Mouse (Mus musculus) lung, embryonic 15.5 days (tissue): ENCODE measurements around the gene Zfp800. TPM values are rescaled to one million over a fixed set of nuclear protein-coding genes. Genes with fewer than 3 reads are reported as not detected.

Experiments
- ATAC-seq: fragments of 200-750 bp; cut with Nextera tagmentation; 2 replicates; pipeline ENCODE4 v1.8.0; 2017; ENCODE audit warnings: moderate number of reproducible peaks, borderline replicate concordance; ENCODE audit not compliant: low FRiP score, low TSS enrichment; ENCODE audit errors: extremely low read depth
- H3K27ac ChIP-seq: fragments of 300-500 bp; sonication (generic); 2 replicates; pipeline ENCODE4 v1.5.1; 2015; ENCODE audit warnings: moderate library complexity, mild to moderate bottlenecking, inconsistent platforms
- H3K27me3 ChIP-seq: fragments of 300-500 bp; sonication (generic); 2 replicates; pipeline ENCODE4 v1.6.1; 2015; ENCODE audit warnings: inconsistent platforms
- H3K36me3 ChIP-seq: fragments of 300-500 bp; sonication (generic); 2 replicates; pipeline ENCODE4 v1.6.1; 2015; ENCODE audit warnings: inconsistent platforms
- H3K4me1 ChIP-seq: fragments of 300-500 bp; sonication (generic); 2 replicates; pipeline ENCODE4 v1.6.1; 2015; ENCODE audit warnings: inconsistent platforms
- H3K4me2 ChIP-seq: fragments of 300-500 bp; sonication (generic); 2 replicates; pipeline ENCODE4 v1.6.1; 2015; ENCODE audit warnings: inconsistent platforms, mild to moderate bottlenecking, moderate library complexity
- H3K4me3 ChIP-seq: fragments of 300-500 bp; sonication (generic); 2 replicates; pipeline ENCODE4 v1.5.1; 2015; ENCODE audit warnings: mild to moderate bottlenecking, inconsistent platforms
- H3K9ac ChIP-seq: fragments of 300-500 bp; sonication (generic); 2 replicates; pipeline ENCODE4 v1.6.1; 2015; ENCODE audit warnings: inconsistent platforms
- H3K9me3 ChIP-seq: fragments of 300-500 bp; sonication (generic); 2 replicates; pipeline ENCODE4 v1.6.1; 2016; ENCODE audit warnings: inconsistent platforms
- WGBS: fragments of 180-500 bp; shearing (Covaris S2); methylation state at CpG from one replicate; pipeline ENCODE4 v1.1.7; 2015; 5-methylcytosine and 5-hydroxymethylcytosine counted together
- polyA plus RNA-seq: library from polyadenylated mRNA; unstranded; fragments of >200 nt; fragmentation: Nextera tagmentation; extraction: Ambion mirVana; gene quantifications from 2 replicates; pipeline ENCODE4 v1.2.1, GENCODE M21; 2015

The Zfp800 gene
- polyA plus RNA-seq, 1 experiment from 2014 or later = 23.3 TPM

GRCm38 (mm10) chr6:28232618-28233361 is 165.0 kb downstream of the Zfp800 start:
- Histone ChIP-seq H3K27ac (no peak overlapping the region), H3K9me3 (no peaks in the 10 kb centered on the region), H3K27me3 (no peaks in the 10 kb centered on the region), H3K4me2 (no peak overlapping the region), H3K9ac (no peak overlapping the region), H3K4me1 (no peaks in the 10 kb centered on the region), H3K4me3 (no peak overlapping the region), H3K36me3 (no peaks in the 10 kb centered on the region)
- no peak for ATAC-seq
- WGBS = 90% methylated on average over 7 of the region's 7 CpGs

GRCm38 (mm10) chr6:28228085-28228484 is 169.7 kb downstream of the Zfp800 start:
- H3K9ac ChIP-seq = no peak overlapping the region
- no peaks in the 10 kb centered on the region for H3K27me3 ChIP-seq
- no peak for ATAC-seq
- H3K36me3 ChIP-seq = no peaks in the 10 kb centered on the region
- 79% methylated on average over 3 of the region's 3 CpGs for WGBS
- no peak overlapping the region for H3K4me3 ChIP-seq
- no peaks in the 10 kb centered on the region for H3K9me3 ChIP-seq
- no peak overlapping the region for H3K4me2 ChIP-seq
- H3K4me1 ChIP-seq = no peaks in the 10 kb centered on the region
- no peak overlapping the region for H3K27ac ChIP-seq

DNA sequence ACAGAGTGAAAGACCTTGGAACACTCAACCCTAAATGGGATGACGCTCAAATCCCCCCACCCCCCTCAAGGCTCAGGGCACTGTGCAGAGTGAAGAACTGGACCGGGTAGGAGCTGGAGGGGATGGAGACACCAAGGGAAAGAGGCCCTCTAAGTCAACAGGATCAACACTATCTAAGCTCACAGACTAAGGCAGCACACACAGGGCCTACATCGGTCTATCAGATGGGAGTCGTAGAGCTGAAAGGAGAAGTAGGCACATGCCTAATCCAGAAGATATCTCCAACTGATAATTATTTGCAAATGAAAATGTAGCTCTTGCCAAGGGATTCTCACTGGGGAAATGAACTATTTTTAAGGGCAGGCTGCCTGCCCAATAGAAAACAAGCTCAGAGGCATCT is 176.8 kb downstream of the Zfp800 start:
- 82% methylated on average over 4 of the region's 4 CpGs for WGBS
- Histone ChIP-seq H3K9me3 (no peaks in the 10 kb centered on the region), H3K4me2 (no peak overlapping the region), H3K9ac (no peak overlapping the region), H3K4me1 (no peaks in the 10 kb centered on the region), H3K27ac (no peak overlapping the region), H3K4me3 (no peak overlapping the region), H3K27me3 (no peaks in the 10 kb centered on the region), H3K36me3 (no peaks in the 10 kb centered on the region)
- ATAC-seq = no peak

- Histone ChIP-seq H3K4me2 (no peak overlapping the region), H3K9me3 (no peaks in the 10 kb centered on the region), H3K36me3 (no peaks in the 10 kb centered on the region), H3K9ac (no peak overlapping the region), H3K27ac (no peak overlapping the region), H3K4me1 (no peaks in the 10 kb centered on the region), H3K27me3 (no peaks in the 10 kb centered on the region), H3K4me3 (no peak overlapping the region)
- no peak for ATAC-seq
- WGBS = 81% methylated on average over 8 of the region's 8 CpGs
These were observed 179.4 kb downstream of the Zfp800 start for GRCm38 (mm10) chr6:28218386-28218785.

- Histone ChIP-seq H3K4me3 (peak overlapping the region; percentile 60), H3K36me3 (no peaks in the 10 kb centered on the region), H3K27ac (no peak overlapping the region), H3K27me3 (no peaks in the 10 kb centered on the region), H3K4me2 (peak overlapping the region; percentile 96), H3K4me1 (no peaks in the 10 kb centered on the region), H3K9me3 (no peaks in the 10 kb centered on the region), H3K9ac (peak overlapping the region; percentile 55)
- peak; percentile 90 for ATAC-seq
- WGBS = under 1% methylated on average over 72 of the region's 87 CpGs
These were observed 182.4 kb downstream of the Zfp800 start for GRCm38 (mm10) chr6:28215268-28215954.

DNA sequence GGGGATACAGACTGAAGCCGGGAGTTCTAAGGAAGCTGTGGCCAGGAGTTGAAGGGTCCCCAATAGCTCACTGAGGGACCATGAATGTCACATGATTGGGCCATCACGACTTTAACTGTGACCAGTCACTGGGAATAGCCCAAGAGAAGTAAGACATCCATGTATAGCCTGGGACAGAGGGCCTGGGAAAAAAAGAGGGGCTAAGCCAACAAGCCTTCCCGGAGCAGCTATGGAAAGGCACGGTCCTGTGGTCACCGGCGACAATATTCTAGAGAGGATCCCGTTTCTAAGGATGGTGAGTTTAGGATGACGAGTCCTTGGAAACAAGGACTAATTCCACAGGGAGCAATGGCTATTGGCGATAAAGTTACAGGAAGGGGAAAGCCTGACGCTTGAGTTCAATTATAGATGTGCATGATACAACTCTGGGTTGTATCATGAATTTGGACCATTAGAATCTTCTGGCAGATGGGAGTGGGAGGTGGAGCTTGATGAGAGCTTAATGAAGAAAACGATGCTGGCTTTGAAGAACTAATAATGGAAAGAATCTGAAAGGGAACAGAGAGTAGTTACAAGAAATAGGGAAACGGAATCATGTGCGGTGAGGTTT is 183.0 kb downstream of the Zfp800 start:
- peak overlapping the region; percentile 96 for H3K4me2 ChIP-seq
- no peak for ATAC-seq
- no peaks in the 10 kb centered on the region for H3K4me1 ChIP-seq
- H3K27ac ChIP-seq = no peak overlapping the region
- H3K27me3 ChIP-seq = no peaks in the 10 kb centered on the region
- no peaks in the 10 kb centered on the region for H3K36me3 ChIP-seq
- H3K9ac ChIP-seq = peak overlapping the region; percentile 55
- H3K4me3 ChIP-seq = peak overlapping the region; percentile 60
- no peaks in the 10 kb centered on the region for H3K9me3 ChIP-seq
- whole genome bisulfite sequencing = 40% methylated on average over 13 of the region's 13 CpGs

- no peak for ATAC-seq
- no peak overlapping the region for H3K9ac ChIP-seq
- H3K27ac ChIP-seq = no peak overlapping the region
- H3K4me1 ChIP-seq = no peaks in the 10 kb centered on the region
- no peak overlapping the region for H3K4me3 ChIP-seq
- no peaks in the 10 kb centered on the region for H3K9me3 ChIP-seq
- H3K4me2 ChIP-seq = no peak overlapping the region
- no peaks in the 10 kb centered on the region for H3K36me3 ChIP-seq
- 47% methylated on average over 4 of the region's 4 CpGs for WGBS
- H3K27me3 ChIP-seq = no peaks in the 10 kb centered on the region
These were observed 194.4 kb downstream of the Zfp800 start for GRCm38 (mm10) chr6:28203454-28203853.

DNA sequence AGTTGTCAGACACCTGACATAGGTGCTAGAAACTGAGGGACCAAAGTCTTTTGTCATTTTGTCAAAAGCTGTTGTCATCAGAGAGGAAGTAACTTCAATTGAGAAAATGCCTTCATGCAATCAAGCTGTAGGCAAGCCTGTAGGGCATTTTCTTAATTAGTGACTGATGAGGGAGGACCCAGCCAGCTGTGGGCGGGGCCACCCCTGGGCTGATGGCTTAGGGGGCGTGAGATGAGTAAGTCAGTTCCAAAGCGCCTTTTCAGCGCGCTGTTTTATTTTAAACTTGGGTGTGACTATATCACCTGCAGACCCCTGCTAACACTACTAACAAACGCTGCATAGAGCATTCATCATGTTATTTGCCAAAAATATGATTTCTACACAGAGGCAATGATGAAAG is 195.0 kb downstream of the Zfp800 start:
- no peak for ATAC-seq
- Histone ChIP-seq H3K9me3 (no peaks in the 10 kb centered on the region), H3K4me3 (no peak overlapping the region), H3K36me3 (no peaks in the 10 kb centered on the region), H3K27me3 (no peaks in the 10 kb centered on the region), H3K4me2 (no peak overlapping the region), H3K9ac (no peak overlapping the region), H3K27ac (no peak overlapping the region), H3K4me1 (no peaks in the 10 kb centered on the region)
- 50% methylated on average over 6 of the region's 6 CpGs for WGBS

DNA sequence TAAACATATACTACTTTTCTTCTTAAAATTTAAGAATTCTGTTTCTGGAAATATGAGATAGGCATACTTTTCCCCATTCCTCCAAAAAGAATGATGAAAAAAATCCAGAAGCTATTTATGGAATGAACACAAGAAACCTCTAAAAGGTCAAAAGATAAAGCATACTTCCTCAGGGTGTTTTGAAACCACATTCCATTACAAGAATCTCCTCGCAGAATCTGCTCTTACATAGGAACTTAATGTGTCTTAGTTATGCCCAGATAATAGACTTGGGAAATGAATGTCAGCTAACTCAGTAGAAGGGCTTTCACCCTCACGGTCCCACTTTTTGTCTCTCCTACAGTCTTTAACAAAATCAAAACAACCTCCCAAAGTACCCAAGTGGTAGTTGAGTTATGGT is 203.9 kb downstream of the Zfp800 start:
- Histone ChIP-seq H3K9ac (no peak overlapping the region), H3K27ac (no peak overlapping the region), H3K4me2 (no peak overlapping the region), H3K4me1 (no peaks in the 10 kb centered on the region), H3K9me3 (no peaks in the 10 kb centered on the region), H3K36me3 (no peaks in the 10 kb centered on the region), H3K27me3 (no peaks in the 10 kb centered on the region), H3K4me3 (no peak overlapping the region)
- ATAC-seq = no peak
- WGBS = 41% methylated on average over 2 of the region's 2 CpGs

GRCm38 (mm10) chr6:28191935-28192334 is 205.9 kb downstream of the Zfp800 start:
- 88% methylated on average over 2 of the region's 2 CpGs for WGBS
- H3K27me3 ChIP-seq = no peaks in the 10 kb centered on the region
- no peak overlapping the region for H3K27ac ChIP-seq
- no peaks in the 10 kb centered on the region for H3K4me1 ChIP-seq
- H3K4me2 ChIP-seq = no peak overlapping the region
- H3K36me3 ChIP-seq = no peaks in the 10 kb centered on the region
- no peak overlapping the region for H3K9ac ChIP-seq
- H3K4me3 ChIP-seq = no peak overlapping the region
- H3K9me3 ChIP-seq = no peaks in the 10 kb centered on the region
- no peak for ATAC-seq
